Mouse (Mus musculus) limb, embryonic 13.5 days (tissue): Measurements from ENCODE around the gene Tmem178. TPM values are rescaled to one million over a fixed set of nuclear protein-coding genes. Genes with fewer than 3 reads are reported as not detected.

Experiments
- ATAC-seq: fragments of 200-750 bp; cut with Nextera tagmentation; 2 replicates; pipeline ENCODE4 v1.8.0; 2017; ENCODE audit warnings: low read depth, moderate number of reproducible peaks, moderate TSS enrichment; ENCODE audit not compliant: low FRiP score
- H3K27ac ChIP-seq: fragments of 300-500 bp; sonication (generic); 2 replicates; pipeline ENCODE4 v1.5.1; 2015; ENCODE audit warnings: inconsistent platforms, mild to moderate bottlenecking, moderate library complexity
- H3K27me3 ChIP-seq: fragments of 300-500 bp; sonication (generic); 2 replicates; pipeline ENCODE4 v1.6.1; 2015; ENCODE audit warnings: mild to moderate bottlenecking, inconsistent platforms
- H3K36me3 ChIP-seq: fragments of 300-500 bp; sonication (generic); 2 replicates; pipeline ENCODE4 v1.6.1; 2015; ENCODE audit warnings: inconsistent platforms, mild to moderate bottlenecking, moderate library complexity
- H3K4me1 ChIP-seq: fragments of 300-500 bp; sonication (generic); 2 replicates; pipeline ENCODE4 v1.6.1; 2015; ENCODE audit warnings: inconsistent platforms
- H3K4me2 ChIP-seq: fragments of 300-500 bp; sonication (generic); replicated peaks from 2 replicates; pipeline ENCODE4 v1.6.1; 2015; ENCODE audit warnings: inconsistent platforms, mild to moderate bottlenecking, moderate library complexity
- H3K4me3 ChIP-seq: fragments of 300-500 bp; sonication (generic); 2 replicates; pipeline ENCODE4 v1.5.1; 2015; ENCODE audit warnings: moderate library complexity, mild to moderate bottlenecking, inconsistent platforms
- H3K9ac ChIP-seq: fragments of 300-500 bp; sonication (generic); 2 replicates; pipeline ENCODE4 v1.6.1; 2015; ENCODE audit warnings: mild to moderate bottlenecking, inconsistent platforms
- H3K9me3 ChIP-seq: fragments of 300-500 bp; sonication (generic); 2 replicates; pipeline ENCODE4 v1.6.1; 2016; ENCODE audit warnings: inconsistent platforms
- WGBS: fragments of 180-500 bp; shearing (Covaris S2); methylation state at CpG from one replicate; pipeline ENCODE4 v1.1.7; 2015; 5-methylcytosine and 5-hydroxymethylcytosine counted together
- polyA plus RNA-seq: library from polyadenylated mRNA; unstranded; fragments of >200 nt; fragmentation: Nextera tagmentation; extraction: Ambion mirVana; gene quantifications from 2 replicates; pipeline ENCODE4 v1.2.1, GENCODE M21; 2015

Gene Tmem178
- 8.6 and 9.1 TPM in 2 replicates for polyA plus RNA-seq

DNA sequence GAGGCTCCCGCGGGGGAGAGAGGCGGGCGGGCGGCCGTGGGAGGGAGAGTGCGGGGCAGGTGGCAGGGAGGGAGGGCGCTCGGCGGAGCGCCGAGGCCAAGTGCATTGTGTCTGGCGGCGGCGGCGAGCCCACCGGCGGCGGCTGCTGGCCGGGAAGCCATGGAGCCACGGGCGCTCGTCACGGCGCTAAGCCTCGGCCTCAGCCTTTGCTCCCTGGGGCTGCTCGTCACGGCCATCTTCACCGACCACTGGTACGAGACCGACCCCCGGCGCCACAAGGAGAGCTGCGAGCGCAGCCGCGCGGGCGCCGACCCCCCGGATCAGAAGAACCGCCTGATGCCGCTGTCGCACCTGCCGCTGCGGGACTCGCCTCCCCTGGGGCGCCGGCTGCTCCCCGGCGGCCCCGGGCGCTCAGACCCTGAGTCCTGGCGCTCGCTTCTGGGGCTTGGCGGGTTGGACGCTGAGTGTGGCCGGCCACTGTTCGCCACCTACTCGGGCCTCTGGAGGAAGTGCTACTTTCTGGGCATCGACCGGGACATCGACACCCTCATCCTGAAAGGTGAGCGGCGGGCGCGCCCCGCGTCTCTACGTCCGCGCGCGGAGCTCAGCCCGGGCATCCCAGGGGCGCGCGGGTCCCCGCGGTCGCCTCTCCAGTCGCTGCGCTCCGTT, at the start of gene Tmem178:
TSS of gene Tmem178 (plus strand) at position 103 of the 669 bp plus-strand sequence.
- Histone ChIP-seq H3K4me1 (no peaks in the 10 kb centered on the region; the same call in 1 of the 2 replicates), H3K4me2 (peak within 1 kb of the TSS; percentile 100), H3K27ac (no peak within 1 kb of the TSS), H3K9ac (peak within 1 kb of the TSS; percentile 82), H3K27me3 (peaks cover 46% of the 10 kb centered on the region), H3K36me3 (no peaks in the 10 kb centered on the region), H3K9me3 (no peaks in the 10 kb centered on the region), H3K4me3 (peak within 1 kb of the TSS; percentile 76)
- under 1% methylated on average over 64 of the region's 84 CpGs for WGBS
- peak; percentile 48; the same call in 1 of the 2 replicates for ATAC-seq

DNA sequence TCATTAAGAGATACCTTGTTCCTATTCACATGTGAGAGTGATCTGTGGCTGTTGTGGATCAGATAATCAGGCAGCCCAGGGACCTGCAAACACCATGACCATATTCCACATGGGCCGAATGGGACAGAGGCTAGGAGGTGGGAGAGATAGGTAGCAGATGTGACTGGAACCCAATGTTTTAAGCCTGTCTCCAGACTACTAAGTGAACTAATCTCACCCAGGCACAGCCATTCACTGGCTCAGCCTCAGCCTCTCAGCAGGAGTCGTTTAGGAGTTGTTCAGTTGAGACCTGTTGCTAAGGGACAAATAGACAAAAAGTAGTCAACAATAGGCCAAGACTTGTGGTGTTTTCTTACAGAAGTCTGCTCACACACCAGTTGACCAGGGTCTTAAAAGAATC, 48.0 kb upstream of the Tmem178 start:
- no peaks in the 10 kb centered on the region for H3K9me3 ChIP-seq
- no peaks in the 10 kb centered on the region for H3K27me3 ChIP-seq
- no peak overlapping the region for H3K4me2 ChIP-seq
- peaks cover 8% of the 10 kb centered on the region for H3K4me1 ChIP-seq
- H3K27ac ChIP-seq: no peak overlapping the region; the same call in 1 of the 2 replicates
- no peak overlapping the region for H3K4me3 ChIP-seq
- no peak overlapping the region for H3K9ac ChIP-seq
- no peaks in the 10 kb centered on the region for H3K36me3 ChIP-seq
- ATAC-seq: no peak; the same call in 1 of the 2 replicates
- 28% methylated on average over 2 of the region's 2 CpGs for WGBS

DNA sequence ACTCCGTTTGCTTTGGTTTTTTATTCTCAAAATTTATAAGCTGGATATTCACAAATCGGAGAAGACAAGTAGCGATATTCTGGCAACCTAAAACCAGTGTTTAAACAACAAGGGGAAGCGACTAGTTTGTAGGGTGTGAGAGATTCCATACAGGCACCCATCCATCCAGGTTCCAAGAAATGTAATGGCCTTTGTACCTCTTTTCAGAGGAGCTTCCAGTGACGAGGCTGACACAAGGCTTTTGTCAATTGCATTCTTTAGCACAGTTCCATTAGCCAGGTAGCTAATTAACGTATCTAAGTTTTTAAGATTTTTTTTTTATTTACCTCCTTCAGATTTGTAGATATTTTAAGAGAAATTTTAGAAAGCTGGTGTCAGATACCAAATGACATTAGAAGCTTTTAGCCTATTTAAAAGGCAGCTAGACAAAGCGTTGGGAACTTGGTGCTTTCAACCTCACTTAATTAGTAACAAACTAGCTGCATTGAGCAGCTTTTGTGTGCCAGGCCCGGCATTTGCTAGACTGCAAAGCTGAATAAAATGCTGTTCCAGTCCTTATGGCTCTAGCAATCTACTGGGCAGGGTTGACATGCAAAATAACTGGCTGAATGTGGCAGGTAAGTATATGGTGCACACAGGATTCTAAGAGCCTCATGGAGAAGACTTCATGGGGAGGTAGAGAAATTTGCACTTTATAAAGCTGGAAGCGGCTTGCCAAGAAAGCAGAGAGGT, 46.6 kb upstream of the Tmem178 start:
- Histone ChIP-seq H3K27ac (no peak overlapping the region), H3K9me3 (no peaks in the 10 kb centered on the region), H3K9ac (no peak overlapping the region), H3K4me2 (no peak overlapping the region), H3K27me3 (no peaks in the 10 kb centered on the region), H3K4me3 (no peak overlapping the region), H3K36me3 (no peaks in the 10 kb centered on the region), H3K4me1 (peaks cover 8% of the 10 kb centered on the region)
- ATAC-seq: no peak
- WGBS: 71% methylated on average over 9 of the region's 9 CpGs

GRCm38 (mm10) chr17:80899513-80900199, 44.8 kb upstream of the Tmem178 start:
- no peaks in the 10 kb centered on the region for H3K9me3 ChIP-seq
- H3K27ac ChIP-seq: 0 out of 2 replicates have a peak overlapping the region, but pooled peaks have one; percentile 4
- ATAC-seq: no peak
- no peak overlapping the region for H3K4me2 ChIP-seq
- H3K36me3 ChIP-seq: no peaks in the 10 kb centered on the region
- H3K9ac ChIP-seq: no peak overlapping the region
- no peak overlapping the region for H3K4me3 ChIP-seq
- WGBS: 62% methylated on average over 9 of the region's 9 CpGs
- H3K4me1 ChIP-seq: peaks cover 8% of the 10 kb centered on the region
- H3K27me3 ChIP-seq: no peaks in the 10 kb centered on the region

- Histone ChIP-seq H3K27me3 (no peaks in the 10 kb centered on the region), H3K9ac (no peak overlapping the region), H3K9me3 (no peaks in the 10 kb centered on the region), H3K4me3 (no peak overlapping the region), H3K36me3 (no peaks in the 10 kb centered on the region), H3K4me1 (peaks cover 8% of the 10 kb centered on the region), H3K4me2 (no peak overlapping the region), H3K27ac (no peak overlapping the region)
- no peak for ATAC-seq
- 81% methylated on average over 2 of the region's 2 CpGs for WGBS
These were observed 44.3 kb upstream of the Tmem178 start for GRCm38 (mm10) chr17:80900200-80900520.

DNA sequence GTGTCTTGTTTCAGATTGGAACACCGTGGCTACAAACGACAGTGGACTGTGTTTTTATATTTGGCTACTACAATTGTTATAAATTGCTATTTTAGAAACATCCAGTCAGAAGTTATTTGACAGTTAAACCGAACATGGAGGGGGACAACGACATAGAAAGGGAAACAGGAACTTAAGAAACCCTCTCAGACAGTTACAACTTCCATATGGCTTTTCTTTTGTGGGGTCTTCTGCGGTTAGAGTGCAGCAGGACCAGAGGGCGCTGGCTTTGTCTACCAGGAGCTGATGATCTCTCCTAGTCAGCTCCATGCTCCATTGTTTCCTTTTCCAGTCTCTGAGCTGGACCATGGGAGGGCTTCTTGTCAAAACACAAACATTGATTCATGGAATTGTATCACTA, 42.5 kb upstream of the Tmem178 start:
- Histone ChIP-seq H3K27me3 (no peaks in the 10 kb centered on the region), H3K4me1 (peaks cover 8% of the 10 kb centered on the region), H3K4me3 (no peak overlapping the region), H3K4me2 (no peak overlapping the region), H3K27ac (no peak overlapping the region), H3K36me3 (no peaks in the 10 kb centered on the region), H3K9ac (no peak overlapping the region), H3K9me3 (no peaks in the 10 kb centered on the region)
- no peak for ATAC-seq
- 71% methylated on average over 6 of the region's 6 CpGs for WGBS

- no peak for ATAC-seq
- Histone ChIP-seq H3K4me1 (peaks cover 4% of the 10 kb centered on the region), H3K9me3 (no peaks in the 10 kb centered on the region), H3K4me3 (no peak overlapping the region), H3K27me3 (no peaks in the 10 kb centered on the region), H3K27ac (no peak overlapping the region), H3K36me3 (no peaks in the 10 kb centered on the region), H3K4me2 (no peak overlapping the region), H3K9ac (no peak overlapping the region)
- 83% methylated on average over 11 of the region's 11 CpGs for WGBS
These were observed 41.1 kb upstream of the Tmem178 start for GRCm38 (mm10) chr17:80903121-80903875.

DNA sequence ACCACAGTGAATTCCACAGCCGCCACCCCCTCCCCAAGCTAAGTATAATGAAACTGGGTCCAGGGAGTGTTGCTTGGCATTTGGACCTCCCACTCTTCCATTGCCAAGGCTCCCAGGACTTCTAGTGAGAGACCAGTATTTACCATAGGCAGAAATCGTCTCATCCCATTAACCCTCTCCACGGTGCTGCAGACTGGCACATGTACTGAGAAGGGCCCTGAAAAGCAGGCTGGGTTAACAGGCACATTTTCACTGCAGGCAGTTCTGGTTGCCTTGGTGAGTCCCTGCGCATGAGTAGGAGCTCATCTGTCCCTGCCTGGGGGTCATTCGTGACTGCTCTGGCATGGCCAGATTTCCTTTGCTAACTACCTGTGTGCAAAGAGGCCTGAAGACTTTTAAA, 40.4 kb upstream of the Tmem178 start:
- no peaks in the 10 kb centered on the region for H3K9me3 ChIP-seq
- no peaks in the 10 kb centered on the region for H3K36me3 ChIP-seq
- ATAC-seq: no peak
- H3K4me1 ChIP-seq: peaks cover 4% of the 10 kb centered on the region; the same call in 1 of the 2 replicates
- H3K27me3 ChIP-seq: no peaks in the 10 kb centered on the region
- WGBS: 63% methylated on average over 5 of the region's 5 CpGs
- H3K4me3 ChIP-seq: no peak overlapping the region
- no peak overlapping the region for H3K27ac ChIP-seq
- no peak overlapping the region for H3K4me2 ChIP-seq
- no peak overlapping the region for H3K9ac ChIP-seq

- Histone ChIP-seq H3K9ac (no peak overlapping the region), H3K4me2 (no peak overlapping the region), H3K36me3 (no peaks in the 10 kb centered on the region), H3K9me3 (no peaks in the 10 kb centered on the region), H3K4me1 (no peaks in the 10 kb centered on the region), H3K27ac (no peak overlapping the region), H3K4me3 (no peak overlapping the region), H3K27me3 (no peaks in the 10 kb centered on the region)
- no peak for ATAC-seq
- 87% methylated on average over 2 of the region's 2 CpGs for WGBS
These were observed 28.8 kb upstream of the Tmem178 start for GRCm38 (mm10) chr17:80915666-80916065.

DNA sequence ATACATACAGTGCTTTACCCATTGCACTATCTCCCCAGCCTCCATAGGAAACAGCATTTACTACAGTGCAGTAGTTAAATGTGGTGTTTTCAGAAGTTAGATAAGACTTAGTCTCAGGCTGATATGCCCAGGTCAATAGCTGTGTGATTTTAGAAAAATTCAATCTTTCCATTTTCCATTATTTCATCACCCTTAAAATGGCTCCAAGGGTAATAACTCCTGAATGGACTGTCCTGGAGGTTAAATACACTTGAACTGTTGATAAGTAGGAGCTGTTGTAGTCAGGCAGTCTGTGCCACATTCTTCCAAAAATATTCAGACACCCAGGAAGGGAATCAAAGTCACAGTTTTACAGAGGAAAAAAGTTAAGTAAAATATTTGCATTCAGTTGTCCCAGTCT, 25.2 kb upstream of the Tmem178 start:
- H3K4me1 ChIP-seq: no peaks in the 10 kb centered on the region; the same call in 1 of the 2 replicates
- H3K4me2 ChIP-seq: no peak overlapping the region
- no peak overlapping the region for H3K9ac ChIP-seq
- no peak for ATAC-seq
- no peak overlapping the region for H3K4me3 ChIP-seq
- H3K36me3 ChIP-seq: no peaks in the 10 kb centered on the region
- H3K27me3 ChIP-seq: no peaks in the 10 kb centered on the region
- no peak overlapping the region for H3K27ac ChIP-seq
- no peaks in the 10 kb centered on the region for H3K9me3 ChIP-seq

DNA sequence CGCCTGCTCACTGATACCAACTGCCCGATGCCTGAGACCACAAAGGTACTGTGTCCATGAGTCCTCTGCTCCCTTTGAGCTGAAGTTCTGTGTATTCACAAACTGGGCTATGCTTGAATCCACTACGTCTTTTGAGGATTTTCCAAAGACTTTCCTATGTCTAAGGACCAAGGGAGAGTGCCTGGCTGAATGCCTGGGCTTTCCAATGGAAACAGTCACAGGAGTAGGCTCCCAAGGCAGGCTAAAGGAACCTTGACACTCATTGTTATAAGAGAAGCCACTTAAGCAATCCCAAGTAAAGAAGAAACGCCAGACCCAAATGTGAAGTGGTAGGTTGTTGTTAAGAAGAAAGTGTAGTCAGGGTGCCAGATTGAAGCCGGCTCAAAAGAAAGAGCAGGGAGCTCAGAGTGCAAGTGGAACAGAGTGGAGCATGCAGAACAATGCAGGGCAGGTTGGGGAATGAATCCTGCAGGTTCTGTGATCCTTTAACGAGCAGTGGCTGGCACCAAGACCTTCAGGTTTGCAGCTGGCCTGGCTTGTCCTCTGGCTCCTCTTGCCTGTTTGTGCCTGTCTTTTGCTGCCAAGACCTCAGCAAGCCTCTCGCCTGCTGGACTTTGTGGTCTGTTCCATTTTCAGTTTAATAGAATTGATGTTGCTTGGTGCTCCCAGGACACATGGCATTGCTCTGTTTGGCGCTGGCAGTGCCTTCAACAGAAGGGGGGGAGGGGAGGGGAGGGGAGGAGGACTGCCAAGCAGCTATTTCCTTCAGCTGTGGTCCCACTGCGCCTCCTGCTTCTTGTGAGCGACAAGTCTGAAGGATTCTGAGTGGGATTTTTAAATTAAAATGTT, 22.9 kb upstream of the Tmem178 start:
- no peaks in the 10 kb centered on the region for H3K27me3 ChIP-seq
- WGBS: 69% methylated on average over 10 of the region's 10 CpGs
- no peak overlapping the region for H3K4me3 ChIP-seq
- ATAC-seq: no peak
- H3K4me2 ChIP-seq: no peak overlapping the region
- no peaks in the 10 kb centered on the region; the same call in 1 of the 2 replicates for H3K4me1 ChIP-seq
- no peaks in the 10 kb centered on the region for H3K9me3 ChIP-seq
- no peak overlapping the region for H3K27ac ChIP-seq
- no peak overlapping the region for H3K9ac ChIP-seq
- no peaks in the 10 kb centered on the region for H3K36me3 ChIP-seq
